Mouse (Mus musculus) hindbrain, embryonic 10.5 days (tissue): ENCODE measurements around the gene Jmy. TPM values are rescaled to one million over a fixed set of nuclear protein-coding genes. Genes with fewer than 3 reads are reported as not detected.

Experiments
- DNase-seq: peaks from one replicate; pipeline ENCODE4 v3.0.0-alpha.2; 2017; ENCODE audit warnings: low spot score
- H3K27ac ChIP-seq: fragments of 300-500 bp; sonication (generic); 2 replicates; pipeline ENCODE4 v1.5.1; 2016; ENCODE audit warnings: mild to moderate bottlenecking, moderate library complexity
- H3K27me3 ChIP-seq: fragments of 300-500 bp; sonication (generic); 2 replicates; pipeline ENCODE4 v1.6.1; 2016; ENCODE audit warnings: mild to moderate bottlenecking; ENCODE audit not compliant: poor library complexity, insufficient read depth, severe bottlenecking
- H3K36me3 ChIP-seq: fragments of 300-500 bp; sonication (generic); 2 replicates; pipeline ENCODE4 v1.6.1; 2016; ENCODE audit warnings: mild to moderate bottlenecking, moderate library complexity
- H3K4me1 ChIP-seq: fragments of 300-500 bp; sonication (generic); replicated peaks from 2 replicates; pipeline ENCODE4 v1.6.1; 2016; ENCODE audit warnings: mild to moderate bottlenecking
- H3K4me3 ChIP-seq: fragments of 300-500 bp; sonication (generic); 2 replicates; pipeline ENCODE4 v1.5.1; 2016; ENCODE audit warnings: mild to moderate bottlenecking, moderate library complexity
- H3K9me3 ChIP-seq: fragments of 300-500 bp; sonication (generic); 2 replicates; pipeline ENCODE4 v1.6.1; 2016; ENCODE audit warnings: mild to moderate bottlenecking, moderate library complexity
- WGBS: fragments of 180-500 bp; shearing (Covaris S2); methylation state at CpG from one replicate; pipeline ENCODE4 v1.1.7; 2016; 5-methylcytosine and 5-hydroxymethylcytosine counted together
- polyA plus RNA-seq: library from polyadenylated mRNA; unstranded; fragments of >200 nt; fragmentation: Nextera tagmentation; extraction: Ambion mirVana; gene quantifications from 2 replicates; pipeline ENCODE4 v1.2.1, GENCODE M21; 2016

Jmy gene
- polyA plus RNA-seq, 1 experiment from 2014 or later: 3.9 TPM

- H3K4me1 ChIP-seq: peaks cover 40% of the 10 kb centered on the region
- H3K4me3 ChIP-seq: peak overlapping the region; percentile 98
- H3K27ac ChIP-seq: peak overlapping the region; percentile 96
- no peaks in the 10 kb centered on the region for H3K9me3 ChIP-seq
- DNase-seq: peak; percentile 69
- WGBS: under 1% methylated on average over 94 of the region's 94 CpGs
- H3K27me3 ChIP-seq: no peaks in the 10 kb centered on the region
- peaks cover 19% of the 10 kb centered on the region for H3K36me3 ChIP-seq
Observed at GRCm38 (mm10) chr13:93498211-93499166, 1.1 kb downstream of the Jmy start.

GRCm38 (mm10) chr13:93496977-93497376 lies 2.6 kb downstream of the Jmy start:
- WGBS: 40% methylated on average over 1 of the region's 1 CpGs
- peaks cover 40% of the 10 kb centered on the region for H3K4me1 ChIP-seq
- H3K4me3 ChIP-seq: peak overlapping the region; percentile 98
- H3K9me3 ChIP-seq: no peaks in the 10 kb centered on the region
- H3K27ac ChIP-seq: no peak overlapping the region
- DNase-seq: no peak
- no peaks in the 10 kb centered on the region for H3K27me3 ChIP-seq
- peaks cover 22% of the 10 kb centered on the region for H3K36me3 ChIP-seq

GRCm38 (mm10) chr13:93488510-93488909 lies 11.1 kb downstream of the Jmy start:
- 81% methylated on average over 2 of the region's 2 CpGs for WGBS
- Histone ChIP-seq H3K4me1 (no peaks in the 10 kb centered on the region), H3K27ac (no peak overlapping the region), H3K9me3 (no peaks in the 10 kb centered on the region), H3K4me3 (no peak overlapping the region), H3K36me3 (peaks cover 27% of the 10 kb centered on the region), H3K27me3 (no peaks in the 10 kb centered on the region)
- DNase-seq: no peak

GRCm38 (mm10) chr13:93487734-93488133 lies 11.9 kb downstream of the Jmy start:
- no peak overlapping the region for H3K4me3 ChIP-seq
- no peaks in the 10 kb centered on the region for H3K27me3 ChIP-seq
- no peak for DNase-seq
- no peaks in the 10 kb centered on the region for H3K9me3 ChIP-seq
- WGBS: 98% methylated on average over 8 of the region's 8 CpGs
- no peaks in the 10 kb centered on the region for H3K4me1 ChIP-seq
- peaks cover 31% of the 10 kb centered on the region for H3K36me3 ChIP-seq
- H3K27ac ChIP-seq: no peak overlapping the region

- DNase-seq: no peak
- Histone ChIP-seq H3K27me3 (no peaks in the 10 kb centered on the region), H3K4me1 (no peaks in the 10 kb centered on the region), H3K9me3 (0 out of 2 replicates have a peak, but pooled peaks cover 3% of the 10 kb centered on the region), H3K27ac (no peak overlapping the region), H3K4me3 (no peak overlapping the region), H3K36me3 (peaks cover 34% of the 10 kb centered on the region)
- 98% methylated on average over 3 of the region's 3 CpGs for WGBS
Observed at GRCm38 (mm10) chr13:93484276-93484675, 15.3 kb downstream of the Jmy start.

GRCm38 (mm10) chr13:93481110-93481509 lies 18.5 kb downstream of the Jmy start:
- Histone ChIP-seq H3K36me3 (peaks cover 40% of the 10 kb centered on the region), H3K27me3 (no peaks in the 10 kb centered on the region), H3K4me1 (no peaks in the 10 kb centered on the region), H3K9me3 (0 out of 2 replicates have a peak, but pooled peaks cover 3% of the 10 kb centered on the region), H3K4me3 (no peak overlapping the region), H3K27ac (no peak overlapping the region)
- DNase-seq: no peak
- WGBS: 93% methylated on average over 3 of the region's 3 CpGs

- H3K36me3 ChIP-seq: peaks cover 45% of the 10 kb centered on the region
- H3K9me3 ChIP-seq: 0 out of 2 replicates have a peak, but pooled peaks cover 3% of the 10 kb centered on the region
- no peak overlapping the region for H3K4me3 ChIP-seq
- 97% methylated on average over 3 of the region's 3 CpGs for WGBS
- no peak for DNase-seq
- H3K27ac ChIP-seq: no peak overlapping the region
- no peaks in the 10 kb centered on the region for H3K4me1 ChIP-seq
- no peaks in the 10 kb centered on the region for H3K27me3 ChIP-seq
Observed at GRCm38 (mm10) chr13:93478344-93478743, 21.3 kb downstream of the Jmy start.

- no peak overlapping the region for H3K4me3 ChIP-seq
- H3K9me3 ChIP-seq: no peaks in the 10 kb centered on the region
- 95% methylated on average over 3 of the region's 3 CpGs for WGBS
- H3K27me3 ChIP-seq: no peaks in the 10 kb centered on the region
- H3K4me1 ChIP-seq: no peaks in the 10 kb centered on the region
- H3K27ac ChIP-seq: no peak overlapping the region
- peaks cover 62% of the 10 kb centered on the region for H3K36me3 ChIP-seq
- no peak for DNase-seq
Observed at GRCm38 (mm10) chr13:93468355-93468754, 31.3 kb downstream of the Jmy start.

GRCm38 (mm10) chr13:93459566-93459965 lies 40.0 kb downstream of the Jmy start:
- Histone ChIP-seq H3K4me1 (no peaks in the 10 kb centered on the region), H3K27me3 (no peaks in the 10 kb centered on the region), H3K4me3 (no peak overlapping the region), H3K9me3 (no peaks in the 10 kb centered on the region), H3K27ac (no peak overlapping the region), H3K36me3 (peaks cover 58% of the 10 kb centered on the region)
- DNase-seq: no peak
- 95% methylated on average over 7 of the region's 7 CpGs for WGBS

- Histone ChIP-seq H3K27me3 (no peaks in the 10 kb centered on the region), H3K36me3 (peaks cover 55% of the 10 kb centered on the region)
- WGBS: 94% methylated on average over 4 of the region's 4 CpGs
Observed at GRCm38 (mm10) chr13:93458616-93459015, 41.0 kb downstream of the Jmy start.

GRCm38 (mm10) chr13:93453275-93453674 lies 46.3 kb downstream of the Jmy start:
- WGBS: 91% methylated on average over 6 of the region's 6 CpGs
- DNase-seq: no peak

More at GRCm38 (mm10) chr13:93458616-93459015, 41.0 kb downstream of the Jmy start:
- Histone ChIP-seq H3K4me3 (no peak overlapping the region), H3K9me3 (no peaks in the 10 kb centered on the region), H3K27ac (no peak overlapping the region), H3K4me1 (no peaks in the 10 kb centered on the region)
- DNase-seq: no peak

GRCm38 (mm10) chr13:93440167-93440566 lies 59.4 kb downstream of the Jmy start:
- H3K4me3 ChIP-seq: no peak overlapping the region
- no peaks in the 10 kb centered on the region for H3K4me1 ChIP-seq
- H3K27ac ChIP-seq: no peak overlapping the region
- no peaks in the 10 kb centered on the region for H3K27me3 ChIP-seq
- peaks cover 77% of the 10 kb centered on the region for H3K36me3 ChIP-seq
- H3K9me3 ChIP-seq: no peaks in the 10 kb centered on the region
- WGBS: 93% methylated on average over 3 of the region's 3 CpGs
- no peak for DNase-seq

More at GRCm38 (mm10) chr13:93453275-93453674, 46.3 kb downstream of the Jmy start:
- Histone ChIP-seq H3K4me3 (no peak overlapping the region), H3K27ac (no peak overlapping the region), H3K36me3 (peaks cover 65% of the 10 kb centered on the region), H3K27me3 (no peaks in the 10 kb centered on the region), H3K9me3 (no peaks in the 10 kb centered on the region), H3K4me1 (no peaks in the 10 kb centered on the region)

GRCm38 (mm10) chr13:93429205-93429604 lies 70.4 kb downstream of the Jmy start:
- Histone ChIP-seq H3K27ac (no peak overlapping the region), H3K9me3 (no peaks in the 10 kb centered on the region), H3K4me3 (no peak overlapping the region), H3K36me3 (peaks cover 35% of the 10 kb centered on the region; the same call in 1 of the 2 replicates), H3K27me3 (no peaks in the 10 kb centered on the region), H3K4me1 (no peaks in the 10 kb centered on the region)
- WGBS: 94% methylated on average over 1 of the region's 1 CpGs
- no peak for DNase-seq
